Mouse (Mus musculus) erythroblast, embryonic 14.5 days (primary cell): Measurements from ENCODE around the gene Ergic1.

Experiments
- GATA1 ChIP-seq: IDR thresholded peaks from 2 replicates; pipeline ENCODE4 v1.6.1; 2012; ENCODE audit warnings: low read length, inconsistent platforms, mixed read lengths
- TAL1 ChIP-seq: IDR thresholded peaks from 3 replicates; pipeline ENCODE4 v1.6.1; 2012; ENCODE audit warnings: low read length, inconsistent platforms, mixed read lengths

- TF ChIP-seq TAL1 (no peak), GATA1 (no peak)
These were observed 97.7 kb downstream of the Ergic1 start for GRCm38 (mm10) chr17:26658854-26659572.
